Mouse (Mus musculus) MEL (cell line): ENCODE data around the gene Gm49396.

ENCODE experiments used
- BHLHE40 ChIP-seq: IDR thresholded peaks from 2 replicates; pipeline ENCODE4 v1.6.1; 2012; ENCODE audit warnings: low read depth, mild to moderate bottlenecking, inconsistent platforms, low read length, improper control_type of control experiment, borderline replicate concordance
- E2F4 ChIP-seq: IDR thresholded peaks from 2 replicates; pipeline ENCODE4 v1.6.1; 2011; ENCODE audit warnings: low read depth, low read length, improper control_type of control experiment, borderline replicate concordance
- USF1 ChIP-seq: IDR thresholded peaks from 2 replicates; pipeline ENCODE4 v1.6.1; 2014; ENCODE audit warnings: low read depth, mild to moderate bottlenecking, inconsistent platforms, low read length, improper control_type of control experiment, moderate library complexity
- ZKSCAN1 ChIP-seq: IDR thresholded peaks from 2 replicates; pipeline ENCODE4 v1.6.1; 2012; ENCODE audit warnings: low read depth, mild to moderate bottlenecking, inconsistent platforms, low read length, improper control_type of control experiment, moderate library complexity

GRCm38 (mm10) chr7:30608476-30608875, 45.3 kb downstream of the Gm49396 start:
- TF ChIP-seq ZKSCAN1 (no peak), E2F4 (no peak), BHLHE40 (no peak), USF1 (no peak)
